Comparison of ENCODE assay signal across 7 mouse cellular contexts in genomic region chr11:116018106-116018505, GRCm38 (mm10). TPM values are rescaled to one million over a fixed set of nuclear protein-coding genes. Genes with fewer than 3 reads are reported as not detected.
DNase-seq lines count a peak whose midpoint lies in the region; ATAC-seq and TF ChIP-seq lines count a peak whose summit lies in the region.

No protein-coding gene starts in this region.

- no peak for ATAC-seq in midbrain, embryonic 13.5 days
- peak; percentile 24; the same call in 1 of the 2 replicates for ATAC-seq in embryonic facial prominence, embryonic 11.5 days (replicated peaks; ENCODE audit: insufficient number of reproducible peaks, low FRiP score, low TSS enrichment, low read depth)
- ATAC-seq in liver, embryonic 12.5 days: peak; percentile 46; the same call in 1 of the 2 replicates

- H3K9me3 ChIP-seq in midbrain, embryonic 10.5 days (replicated peaks): no peaks in the 10 kb centered on the region
- no peaks in the 10 kb centered on the region for H3K9me3 ChIP-seq in midbrain, embryonic 13.5 days
- no peaks in the 10 kb centered on the region for H3K9me3 ChIP-seq in embryonic facial prominence, embryonic 11.5 days (replicated peaks; ENCODE audit: control insufficient read depth, low read length)
- H3K9me3 ChIP-seq in liver, embryonic 12.5 days (replicated peaks): no peaks in the 10 kb centered on the region

- peaks cover 19% of the 10 kb centered on the region for H3K36me3 ChIP-seq in midbrain, embryonic 10.5 days
- H3K36me3 ChIP-seq in midbrain, embryonic 13.5 days: peaks cover 13% of the 10 kb centered on the region; the same call in 1 of the 2 replicates
- no peaks in the 10 kb centered on the region for H3K36me3 ChIP-seq in embryonic facial prominence, embryonic 11.5 days (replicated peaks; ENCODE audit: control insufficient read depth, insufficient read depth, low read depth, low read length)
- peaks cover 18% of the 10 kb centered on the region for H3K36me3 ChIP-seq in liver, embryonic 12.5 days
- H3K36me3 ChIP-seq in small intestine, adult 2 months (ENCODE audit: control insufficient read depth, insufficient read depth, low read length): peaks cover 14% of the 10 kb centered on the region

- H3K27me3 ChIP-seq in midbrain, embryonic 10.5 days (ENCODE audit: low read depth, poor library complexity, severe bottlenecking): peaks cover 4% of the 10 kb centered on the region
- H3K27me3 ChIP-seq in midbrain, embryonic 13.5 days: no peaks in the 10 kb centered on the region
- H3K27me3 ChIP-seq in embryonic facial prominence, embryonic 11.5 days (ENCODE audit: control insufficient read depth, insufficient read depth, low read length): no peaks in the 10 kb centered on the region
- H3K27me3 ChIP-seq in liver, embryonic 12.5 days (replicated peaks): peaks cover 9% of the 10 kb centered on the region; the same call in 1 of the 2 replicates
- no peaks in the 10 kb centered on the region for H3K27me3 ChIP-seq in small intestine, adult 2 months (ENCODE audit: control insufficient read depth, insufficient read depth, low read length)

- TF ChIP-seq CTCF in small intestine, adult 2 months (IDR thresholded peaks at IDR 0.05; ENCODE audit: extremely low read depth, insufficient read length, insufficient replicate concordance, low read depth, low read length): peak; percentile 72

- no peak overlapping the region for H3K9ac ChIP-seq in midbrain, embryonic 13.5 days (replicated peaks)
- H3K9ac ChIP-seq in embryonic facial prominence, embryonic 11.5 days (replicated peaks; ENCODE audit: low read length): no peak overlapping the region
- no peak overlapping the region for H3K9ac ChIP-seq in liver, embryonic 12.5 days

- H3K4me3 ChIP-seq in midbrain, embryonic 10.5 days: peak overlapping the region; percentile 4; the same call in 1 of the 2 replicates
- no peak overlapping the region for H3K4me3 ChIP-seq in midbrain, embryonic 13.5 days (replicated peaks)
- H3K4me3 ChIP-seq in embryonic facial prominence, embryonic 11.5 days (ENCODE audit: low read depth, low read length): no peak overlapping the region
- no peak overlapping the region for H3K4me3 ChIP-seq in liver, embryonic 12.5 days
- H3K4me3 ChIP-seq in small intestine, adult 2 months (ENCODE audit: low read depth, low read length): no peak overlapping the region

- WGBS in midbrain, embryonic 10.5 days: 22% methylated on average over 6 of the region's 6 CpGs
- WGBS in midbrain, embryonic 13.5 days: 25% methylated on average over 6 of the region's 6 CpGs
- WGBS in embryonic facial prominence, embryonic 11.5 days: 20% methylated on average over 6 of the region's 6 CpGs
- 26% methylated on average over 6 of the region's 6 CpGs for WGBS in liver, embryonic 12.5 days (ENCODE audit: insufficient replicate concordance)
- 36% methylated on average over 6 of the region's 6 CpGs for WGBS in small intestine, adult 2 months

- H3K4me2 ChIP-seq in midbrain, embryonic 13.5 days (replicated peaks): no peak overlapping the region
- H3K4me2 ChIP-seq in embryonic facial prominence, embryonic 11.5 days (ENCODE audit: low read depth, low read length): no peak overlapping the region
- H3K4me2 ChIP-seq in liver, embryonic 12.5 days: no peak overlapping the region

- H3K4me1 ChIP-seq in midbrain, embryonic 10.5 days: peaks cover 14% of the 10 kb centered on the region
- peaks cover 26% of the 10 kb centered on the region for H3K4me1 ChIP-seq in midbrain, embryonic 13.5 days (replicated peaks)
- no peaks in the 10 kb centered on the region for H3K4me1 ChIP-seq in embryonic facial prominence, embryonic 11.5 days (ENCODE audit: control insufficient read depth, insufficient read depth, low read length)
- peaks cover 31% of the 10 kb centered on the region for H3K4me1 ChIP-seq in liver, embryonic 12.5 days
- peaks cover 4% of the 10 kb centered on the region; the same call in 1 of the 2 replicates for H3K4me1 ChIP-seq in small intestine, adult 2 months (ENCODE audit: control insufficient read depth, insufficient read depth, insufficient read length, low read length)

- H3K27ac ChIP-seq in midbrain, embryonic 10.5 days (replicated peaks): no peak overlapping the region
- no peak overlapping the region for H3K27ac ChIP-seq in midbrain, embryonic 13.5 days
- no peak overlapping the region for H3K27ac ChIP-seq in embryonic facial prominence, embryonic 11.5 days (replicated peaks; ENCODE audit: low read depth, low read length)
- H3K27ac ChIP-seq in liver, embryonic 12.5 days: no peak overlapping the region
- H3K27ac ChIP-seq in small intestine, adult 2 months (ENCODE audit: insufficient read depth, low read depth, low read length): no peak overlapping the region

- DNase-seq in midbrain, embryonic 10.5 days (ENCODE audit: low spot score): peak; percentile 47
- peak; percentile 65 for DNase-seq in adipocyte (ENCODE audit: low spot score)
- DNase-seq in embryonic facial prominence, embryonic 11.5 days (ENCODE audit: low spot score): peak; percentile 47
- no peak for DNase-seq in gastrocnemius, postnatal 10 days

- TF ChIP-seq POLR2A in small intestine, adult 2 months (IDR thresholded peaks at IDR 0.05; ENCODE audit: low read depth, low read length): no peak

RNA-seq across cellular contexts. Expression of gene Galk1, which starts 5.6 kb away (rescaled TPM):
- polyA plus RNA-seq in midbrain, embryonic 10.5 days (2016; fragmentation: Nextera tagmentation; extraction: Ambion mirVana): 161 and 210 TPM in 2 replicates
- polyA plus RNA-seq in midbrain, embryonic 13.5 days (2015; fragmentation: Nextera tagmentation; extraction: Ambion mirVana): 49.2 and 58.9 TPM in 2 replicates
- 113 and 125 TPM in 2 replicates for polyA plus RNA-seq in embryonic facial prominence, embryonic 11.5 days (2014; fragmentation: Nextera tagmentation; extraction: Ambion mirVana)
- polyA plus RNA-seq in liver, embryonic 12.5 days (2016; fragmentation: Nextera tagmentation; extraction: Ambion mirVana): 187 and 200 TPM in 2 replicates
- polyA plus RNA-seq in small intestine, adult 2 months (2012; rRNA removed): 39.5 and 53.3 TPM in 2 replicates
- 10 to 100 TPM; 14.8 to 19.2 TPM for total RNA-seq in gastrocnemius, postnatal 10 days (2021)

RNA-seq across cellular contexts. Expression of gene H3f3b, which starts 9.7 kb away (rescaled TPM):
- polyA plus RNA-seq in midbrain, embryonic 10.5 days (2016; fragmentation: Nextera tagmentation; extraction: Ambion mirVana): 1,512 and 1,693 TPM in 2 replicates
- polyA plus RNA-seq in midbrain, embryonic 13.5 days (2015; fragmentation: Nextera tagmentation; extraction: Ambion mirVana): 2,611 and 2,977 TPM in 2 replicates
- polyA plus RNA-seq in embryonic facial prominence, embryonic 11.5 days (2014; fragmentation: Nextera tagmentation; extraction: Ambion mirVana): 2,457 and 2,634 TPM in 2 replicates
- 816 and 835 TPM in 2 replicates for polyA plus RNA-seq in liver, embryonic 12.5 days (2016; fragmentation: Nextera tagmentation; extraction: Ambion mirVana)
- 48.6 and 118 TPM in 2 replicates for polyA plus RNA-seq in small intestine, adult 2 months (2012; rRNA removed)
- total RNA-seq in gastrocnemius, postnatal 10 days (2021): 100 to 1,000 TPM; 252 TPM

RNA-seq across cellular contexts. Expression of gene Unk, which starts 12.0 kb away (rescaled TPM):
- polyA plus RNA-seq in midbrain, embryonic 10.5 days (2016; fragmentation: Nextera tagmentation; extraction: Ambion mirVana): 46.4 and 52.2 TPM in 2 replicates
- polyA plus RNA-seq in midbrain, embryonic 13.5 days (2015; fragmentation: Nextera tagmentation; extraction: Ambion mirVana): 41.1 and 43.7 TPM in 2 replicates
- polyA plus RNA-seq in embryonic facial prominence, embryonic 11.5 days (2014; fragmentation: Nextera tagmentation; extraction: Ambion mirVana): 21.2 and 21.7 TPM in 2 replicates
- 18.7 and 20.2 TPM in 2 replicates for polyA plus RNA-seq in liver, embryonic 12.5 days (2016; fragmentation: Nextera tagmentation; extraction: Ambion mirVana)
- 10.4 and 21.5 TPM in 2 replicates for polyA plus RNA-seq in small intestine, adult 2 months (2012; rRNA removed)
- 10 to 100 TPM; 13.6 to 15.8 TPM for total RNA-seq in gastrocnemius, postnatal 10 days (2021)

RNA-seq across cellular contexts. Expression of gene Itgb4, which starts 43.6 kb away (rescaled TPM):
- polyA plus RNA-seq in midbrain, embryonic 10.5 days (2016; fragmentation: Nextera tagmentation; extraction: Ambion mirVana): 0.63 and 0.67 TPM in 2 replicates
- 0.15 and 0.43 TPM in 2 replicates for polyA plus RNA-seq in midbrain, embryonic 13.5 days (2015; fragmentation: Nextera tagmentation; extraction: Ambion mirVana)
- polyA plus RNA-seq in embryonic facial prominence, embryonic 11.5 days (2014; fragmentation: Nextera tagmentation; extraction: Ambion mirVana): 0.83 and 0.85 TPM in 2 replicates
- polyA plus RNA-seq in liver, embryonic 12.5 days (2016; fragmentation: Nextera tagmentation; extraction: Ambion mirVana): 0.31 and 0.44 TPM in 2 replicates
- polyA plus RNA-seq in small intestine, adult 2 months (2012; rRNA removed): 53.2 and 133 TPM in 2 replicates
- total RNA-seq in gastrocnemius, postnatal 10 days (2021): 1 to 10 TPM; 4.6 to 4.9 TPM

RNA-seq across cellular contexts. Expression of gene Unc13d, which starts 59.7 kb away (rescaled TPM):
- 2.5 and 3.1 TPM in 2 replicates for polyA plus RNA-seq in midbrain, embryonic 10.5 days (2016; fragmentation: Nextera tagmentation; extraction: Ambion mirVana)
- polyA plus RNA-seq in midbrain, embryonic 13.5 days (2015; fragmentation: Nextera tagmentation; extraction: Ambion mirVana): 1.2 TPM in 2 replicates
- 0.71 and 1.2 TPM in 2 replicates for polyA plus RNA-seq in embryonic facial prominence, embryonic 11.5 days (2014; fragmentation: Nextera tagmentation; extraction: Ambion mirVana)
- 48.9 and 50.1 TPM in 2 replicates for polyA plus RNA-seq in liver, embryonic 12.5 days (2016; fragmentation: Nextera tagmentation; extraction: Ambion mirVana)
- polyA plus RNA-seq in small intestine, adult 2 months (2012; rRNA removed): 5.8 and 7.1 TPM in 2 replicates
- under 1 TPM; 0.45 TPM for total RNA-seq in gastrocnemius, postnatal 10 days (2021)
